Mouse (Mus musculus) gastrocnemius, postnatal 10 days (tissue): Measurements from ENCODE around the gene Snap91. TPM values are rescaled to one million over a fixed set of nuclear protein-coding genes. Genes with fewer than 3 reads are reported as not detected.
A peak's percentile ranks its signal among the peaks of the same experiment; 100 is the strongest.

Experiments
- DNase-seq: peaks from one replicate; pipeline ENCODE4 v3.0.0; 2021; ENCODE audit warnings: mixed read lengths
- total RNA-seq, 2 experiments: library from RNA; stranded (reverse); gene quantifications; 2 replicates each; pipeline ENCODE4 v1.2.3; 2021

The Snap91 gene
- total RNA-seq, 2 experiments from 2014 or later = 1.2 to 1.3 TPM

GRCm38 (mm10) chr9:86814340-86814739, 66.1 kb downstream of the Snap91 start:
- no peak for DNase-seq

GRCm38 (mm10) chr9:86813327-86813726, 67.1 kb downstream of the Snap91 start:
- no peak for DNase-seq

- no peak for DNase-seq
Measured at GRCm38 (mm10) chr9:86810696-86811232, 69.7 kb downstream of the Snap91 start.

GRCm38 (mm10) chr9:86810213-86810612, 70.2 kb downstream of the Snap91 start:
- DNase-seq = no peak

GRCm38 (mm10) chr9:86800600-86801163, 79.8 kb downstream of the Snap91 start:
- no peak for DNase-seq

- no peak for DNase-seq
Measured at GRCm38 (mm10) chr9:86799099-86799498, 81.4 kb downstream of the Snap91 start.

GRCm38 (mm10) chr9:86798686-86799085, 81.8 kb downstream of the Snap91 start:
- DNase-seq = no peak

- DNase-seq = no peak
Measured at GRCm38 (mm10) chr9:86798129-86798528, 82.3 kb downstream of the Snap91 start.

GRCm38 (mm10) chr9:86797553-86797952, 82.9 kb downstream of the Snap91 start:
- DNase-seq = no peak

GRCm38 (mm10) chr9:86795236-86795635, 85.2 kb downstream of the Snap91 start:
- no peak for DNase-seq

GRCm38 (mm10) chr9:86791927-86792326, 88.5 kb downstream of the Snap91 start:
- no peak for DNase-seq

- no peak for DNase-seq
Measured at GRCm38 (mm10) chr9:86789186-86789585, 91.3 kb downstream of the Snap91 start.

- DNase-seq = no peak
Measured at GRCm38 (mm10) chr9:86782836-86783235, 97.6 kb downstream of the Snap91 start.

GRCm38 (mm10) chr9:86781426-86781825, 99.0 kb downstream of the Snap91 start:
- no peak for DNase-seq

- no peak for DNase-seq
Measured at GRCm38 (mm10) chr9:86778212-86778611, 102.2 kb downstream of the Snap91 start.

GRCm38 (mm10) chr9:86777309-86777708, 103.1 kb downstream of the Snap91 start:
- no peak for DNase-seq

- DNase-seq = no peak
Measured at GRCm38 (mm10) chr9:86775374-86775773, 105.1 kb downstream of the Snap91 start.

- DNase-seq = no peak
Measured at GRCm38 (mm10) chr9:86773996-86774395, 106.5 kb downstream of the Snap91 start.

GRCm38 (mm10) chr9:86772897-86773296, 107.6 kb downstream of the Snap91 start:
- DNase-seq = no peak

- no peak for DNase-seq
Measured at GRCm38 (mm10) chr9:86766991-86767390, 113.5 kb downstream of the Snap91 start.

- DNase-seq = no peak
Measured at GRCm38 (mm10) chr9:86764002-86764401, 116.5 kb downstream of the Snap91 start.

- no peak for DNase-seq
Measured at GRCm38 (mm10) chr9:86762477-86763376, 117.7 kb downstream of the Snap91 start.

GRCm38 (mm10) chr9:86745926-86746581, 134.4 kb downstream of the Snap91 start:
- DNase-seq = peak; percentile 38
